Mouse (Mus musculus): ENCODE results near the gene Dip2c. TPM values are rescaled to one million over a fixed set of nuclear protein-coding genes. Genes with fewer than 3 reads are reported as not detected.

Dip2c gene
- 1.1 TPM in 2 replicates for polyA plus RNA-seq (2012; rRNA removed)

DNA sequence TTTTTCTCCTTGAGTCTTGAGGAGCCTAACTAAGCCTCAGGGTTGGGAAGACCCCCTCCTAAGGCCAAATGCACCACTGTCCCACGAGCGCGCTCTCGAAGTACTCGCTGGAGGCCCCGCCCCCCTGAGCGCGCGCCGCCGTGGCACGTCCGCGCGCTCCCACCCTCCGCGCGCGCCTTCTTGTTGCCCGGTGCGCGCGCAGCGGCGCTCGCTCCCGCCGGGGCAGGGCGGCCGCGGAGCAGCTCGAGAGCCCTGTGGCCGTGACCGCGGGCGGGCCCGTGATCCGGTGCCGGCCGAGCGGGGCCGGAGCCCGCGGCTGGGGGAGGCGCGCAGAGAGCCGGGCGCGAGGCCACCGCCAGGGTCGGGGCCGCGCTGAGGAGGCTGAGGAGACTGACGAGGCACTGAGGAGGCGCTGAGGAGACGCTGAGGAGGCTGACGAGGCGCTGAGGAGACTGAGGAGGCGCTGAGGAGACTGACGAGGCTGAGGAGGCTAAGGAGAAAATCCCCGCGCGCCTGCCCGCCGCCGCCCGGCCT, at the start of gene Dip2c:
Dip2c (plus strand) TSS at position 207 of the 534 bp plus-strand sequence.

Other genes with a start within 250 kb of the Dip2c start
- gene Larp4b, start 182.6 kb upstream of the Dip2c start, polyA plus RNA-seq (2012; rRNA removed): 13.5 and 16.1 TPM in 2 replicates